Mouse (Mus musculus) lung, postnatal 10 days (tissue): ENCODE measurements around the gene Tmem203.

Source experiments
- DNase-seq: peaks from one replicate; pipeline ENCODE4 v3.0.0; 2021

The Tmem203 gene

DNA sequence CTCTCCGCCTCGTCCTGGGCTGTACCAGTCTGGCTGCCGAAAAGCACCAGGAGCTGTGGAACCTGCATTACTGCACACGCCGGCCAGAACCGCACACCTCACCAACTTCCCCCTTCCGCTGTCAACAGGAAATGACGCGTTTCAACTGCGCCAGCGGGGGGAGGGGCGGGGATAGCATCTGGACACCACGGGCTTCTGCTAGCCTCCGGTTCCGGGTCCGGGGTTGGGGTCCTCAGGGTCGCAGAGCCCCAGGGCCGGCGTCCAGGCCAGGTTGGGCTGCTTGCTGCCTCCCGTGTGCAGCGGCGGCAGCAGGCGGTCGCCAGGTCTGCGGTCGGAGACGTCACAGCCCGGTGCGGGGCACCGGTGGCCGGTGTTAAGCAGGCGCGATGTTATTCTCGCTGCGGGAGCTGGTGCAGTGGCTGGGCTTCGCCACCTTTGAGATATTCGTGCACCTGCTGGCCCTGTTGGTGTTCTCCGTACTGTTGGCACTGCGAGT lies at the start of gene Tmem203:
TSS of gene Tmem203 (plus strand) at position 156 of the 496 bp plus-strand sequence.
- DNase-seq: peak; percentile 91

DNA sequence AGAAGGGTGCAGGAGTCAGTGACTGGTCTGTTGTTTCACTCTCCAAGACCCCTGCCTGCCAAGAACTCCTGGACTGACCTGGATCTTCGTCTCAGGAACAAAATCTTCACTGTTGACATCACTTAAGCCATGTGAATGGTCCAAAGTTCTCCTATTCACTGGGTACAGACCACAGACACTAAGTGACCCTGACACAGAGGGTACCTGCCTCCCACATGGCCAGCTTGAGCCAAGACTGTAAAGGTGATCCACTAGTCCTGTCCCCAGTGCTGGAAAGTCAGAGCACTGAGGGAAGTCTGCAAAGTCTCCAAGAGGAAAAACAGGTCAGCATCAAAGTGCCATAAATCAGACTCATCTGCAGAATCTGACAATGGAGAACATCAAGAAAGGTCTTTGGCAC lies 47.6 kb upstream of the Tmem203 start:
- no peak for DNase-seq

DNA sequence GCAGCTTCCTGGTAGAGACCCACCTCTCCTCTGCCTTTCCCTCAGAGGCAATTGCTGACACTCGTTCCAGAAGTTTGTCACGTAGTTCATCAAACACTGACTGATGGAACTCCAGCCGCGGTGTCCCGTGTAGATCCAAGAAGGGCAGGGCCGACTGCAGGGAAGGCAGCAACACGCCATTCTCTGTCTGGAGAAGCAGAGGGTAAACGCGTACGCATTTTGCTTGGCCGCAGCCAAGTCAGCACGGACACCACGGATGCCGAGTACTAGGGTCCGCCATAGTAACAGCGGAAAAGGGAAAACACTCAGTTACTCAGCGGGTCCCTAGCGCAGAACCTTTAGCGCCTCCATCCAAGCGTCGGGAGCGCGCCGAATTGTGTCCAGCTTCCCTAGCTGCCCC lies 44.6 kb upstream of the Tmem203 start:
- DNase-seq: no peak

DNA sequence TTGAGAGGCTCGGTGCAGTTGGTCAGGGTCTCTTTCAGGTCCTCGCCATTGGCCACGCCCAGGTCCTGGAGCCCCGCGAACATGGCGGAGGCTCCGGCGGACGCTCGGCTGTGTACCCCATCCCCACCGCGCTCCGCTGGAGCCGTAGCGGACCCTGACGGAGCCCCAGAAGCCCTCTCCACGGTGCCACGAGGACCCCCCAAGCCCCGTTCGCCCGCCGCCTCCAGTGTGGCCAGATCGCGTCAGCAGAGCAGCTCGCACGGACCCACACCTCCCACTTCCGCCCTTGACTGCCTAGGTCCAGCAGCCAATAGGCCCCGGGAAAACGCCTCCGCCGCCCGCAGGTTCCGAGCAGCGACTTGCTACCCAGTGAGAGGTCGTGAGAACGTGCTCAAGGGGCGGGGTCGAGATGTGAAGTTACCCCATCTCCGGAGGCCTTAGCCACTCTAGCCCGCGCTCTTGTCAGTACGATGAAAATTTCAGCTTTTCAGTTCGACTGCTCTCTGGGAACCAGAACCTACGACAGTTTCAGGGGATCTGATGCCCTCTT lies 44.0 kb upstream of the Tmem203 start, which contains the start of gene Nelfb:
TSS of gene Nelfb (minus strand) at position 369 of the 550 bp plus-strand sequence.
- DNase-seq: peak; percentile 97

DNA sequence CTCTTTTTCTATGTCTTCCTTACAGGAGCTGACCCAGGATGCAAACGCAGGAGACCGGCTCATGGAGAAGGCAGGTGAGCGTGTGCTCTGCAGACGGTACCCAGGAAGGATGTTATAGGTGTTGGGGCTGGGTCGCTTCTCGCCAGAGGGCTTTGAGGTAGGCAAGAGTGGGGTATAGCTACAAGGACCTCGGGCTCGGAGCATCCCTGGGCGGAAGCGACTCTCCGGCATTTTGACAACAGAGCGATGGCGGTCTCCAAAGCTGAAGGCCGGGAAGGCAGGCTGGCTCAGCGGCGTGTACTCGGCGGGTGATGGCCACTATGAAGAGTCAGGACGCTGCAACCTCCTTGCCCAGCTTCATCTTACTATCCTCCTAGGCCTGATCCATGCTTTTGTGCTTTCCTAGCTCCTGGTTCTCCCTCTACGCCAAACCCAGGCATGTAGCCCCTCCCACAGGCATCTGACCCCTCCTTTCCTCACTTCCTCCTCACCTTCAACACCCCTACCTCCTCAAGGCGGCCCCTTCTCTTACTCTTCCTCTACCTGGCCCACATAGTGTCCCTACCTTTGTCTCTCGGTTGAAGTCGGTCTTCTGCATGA lies 41.9 kb upstream of the Tmem203 start:
- no peak for DNase-seq

DNA sequence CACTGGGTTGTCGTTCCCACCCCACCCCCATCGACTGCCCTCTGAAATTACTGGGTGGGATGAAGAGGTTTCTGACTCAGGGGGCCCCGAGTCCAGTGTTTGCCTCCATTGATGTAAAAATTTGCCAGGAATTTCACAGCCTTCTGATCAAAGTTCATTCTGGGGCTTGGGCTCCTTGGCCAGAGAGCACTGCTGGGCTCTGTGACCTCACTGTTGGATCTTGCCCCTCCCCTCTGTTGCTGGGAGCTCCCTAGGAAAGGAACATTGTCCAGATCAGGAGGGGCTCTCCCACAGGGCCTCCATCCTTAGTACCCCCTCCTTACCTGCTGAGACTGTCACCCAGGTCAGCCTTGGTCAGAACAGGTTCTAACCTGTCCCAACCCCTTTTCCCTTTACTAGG lies 40.8 kb upstream of the Tmem203 start, which contains the start of gene Stpg3:
TSS of gene Stpg3 (minus strand) at position 194 of the 400 bp plus-strand sequence.
- DNase-seq: no peak

DNA sequence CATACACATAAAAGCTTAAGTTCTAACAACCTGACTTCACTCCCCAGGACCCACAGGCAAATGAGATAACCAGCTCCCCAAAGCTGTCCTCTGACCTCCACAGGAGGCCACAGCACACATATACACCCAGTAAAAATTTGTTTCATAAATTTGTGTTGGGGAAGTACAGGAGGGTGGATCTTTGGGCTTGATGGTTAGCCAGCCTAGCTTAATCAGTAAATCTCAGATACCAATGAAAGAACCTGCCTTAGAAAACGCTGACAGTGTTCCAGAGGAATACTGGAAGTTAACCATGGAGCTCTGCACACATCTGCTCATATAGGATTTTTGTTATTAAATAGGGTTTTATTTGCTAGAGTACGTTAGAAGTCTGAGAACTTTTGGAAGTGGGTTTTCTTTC lies 37.6 kb upstream of the Tmem203 start:
- no peak for DNase-seq

DNA sequence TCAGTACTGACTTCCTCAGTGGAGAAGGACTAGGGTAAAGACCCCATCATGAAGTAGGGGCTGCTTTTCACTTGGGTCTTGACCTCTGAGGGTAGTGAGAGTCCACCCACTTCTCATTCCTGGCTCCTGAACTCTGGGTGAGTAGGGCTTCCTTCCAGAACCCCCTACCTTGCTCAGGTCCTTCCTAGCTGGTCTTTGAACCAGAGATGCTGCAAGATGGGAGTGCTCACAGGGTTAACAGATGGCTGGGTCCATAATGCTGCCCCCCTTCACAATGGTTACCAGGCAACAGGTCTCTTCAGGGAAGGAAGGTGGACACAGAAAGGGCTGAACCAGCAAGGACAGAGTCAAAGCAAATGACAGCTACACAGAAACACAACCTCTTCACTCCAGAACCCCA lies 36.8 kb upstream of the Tmem203 start, which contains the start of gene Fam166a:
TSS of gene Fam166a (plus strand) at position 301 of the 400 bp plus-strand sequence.
- DNase-seq: no peak

DNA sequence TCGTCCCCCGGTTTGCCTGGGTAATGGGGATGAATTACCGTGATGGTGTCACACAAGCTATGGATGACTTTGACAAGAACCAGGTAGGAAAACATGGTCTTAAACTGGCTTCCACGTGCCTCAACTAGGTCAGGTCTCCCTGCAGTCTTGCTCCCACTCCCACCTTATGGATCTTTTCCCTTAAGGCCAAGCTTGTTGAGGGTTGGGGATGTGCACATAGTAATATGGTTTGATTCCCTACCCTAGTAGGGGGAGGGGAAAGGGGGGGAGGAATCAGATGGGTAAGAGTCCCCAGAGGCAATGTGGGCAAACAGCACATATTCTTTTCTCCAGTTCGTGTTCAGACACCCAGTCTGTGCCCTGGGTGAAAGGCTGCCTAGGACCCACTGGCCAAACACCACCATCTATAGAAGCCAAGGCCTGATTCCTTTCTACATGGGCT lies 33.9 kb upstream of the Tmem203 start:
- DNase-seq: no peak

DNA sequence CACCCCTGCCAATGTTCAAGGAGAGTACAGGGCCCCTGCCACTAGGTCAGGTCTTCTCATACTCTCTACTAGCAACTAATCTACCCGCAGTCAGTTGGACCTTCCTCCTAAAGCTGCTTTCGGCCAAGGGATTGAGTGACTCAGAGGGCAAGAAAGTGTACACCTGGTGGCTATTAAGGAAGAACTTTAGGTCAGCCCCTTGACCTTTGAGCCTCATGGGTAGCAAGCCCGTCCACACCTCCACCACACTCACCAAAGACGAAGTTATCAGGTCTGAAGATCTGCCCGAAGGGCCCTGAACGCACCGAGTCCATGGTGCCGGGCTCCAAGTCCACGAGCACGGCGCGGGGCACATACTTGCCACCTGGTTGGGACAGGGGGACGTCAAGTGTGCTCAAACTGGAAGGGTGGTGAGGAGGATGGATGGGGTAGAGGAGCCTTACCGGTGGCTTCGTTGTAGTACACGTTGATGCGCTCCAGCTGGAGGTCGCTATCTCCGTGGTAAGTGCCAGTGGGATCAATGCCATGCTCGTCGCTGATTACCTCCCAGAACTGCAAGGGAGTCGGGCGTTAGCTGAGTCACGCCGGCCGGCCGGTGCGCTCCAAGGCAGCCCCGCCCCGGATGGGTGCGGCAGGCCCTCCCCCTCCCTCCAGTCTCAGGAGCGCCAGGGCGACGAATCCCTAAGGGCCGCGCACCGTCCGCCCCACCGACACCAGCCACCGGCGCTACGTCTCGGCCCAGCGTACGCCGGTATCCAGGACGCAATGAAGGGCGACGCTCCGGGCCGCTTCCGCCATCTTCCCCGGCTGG lies 31.4 kb upstream of the Tmem203 start:
- peak; percentile 90 for DNase-seq

DNA sequence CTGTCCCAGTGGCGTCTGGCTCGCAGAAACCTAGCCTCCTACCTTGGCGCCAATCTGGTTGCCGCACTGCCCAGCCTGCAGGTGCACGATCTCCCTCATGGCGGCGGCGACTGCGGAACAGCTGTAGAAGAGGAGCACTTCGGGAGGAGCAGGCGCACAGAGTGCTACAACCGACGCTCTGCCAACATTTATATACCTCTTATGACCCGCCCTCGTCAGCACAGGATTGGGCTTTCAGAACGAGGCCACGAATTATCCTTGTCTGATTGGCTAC lies 30.8 kb upstream of the Tmem203 start, which contains the start of gene Tubb4b:
TSS of gene Tubb4b (minus strand) at position 211 of the 274 bp plus-strand sequence.
- no peak for DNase-seq

DNA sequence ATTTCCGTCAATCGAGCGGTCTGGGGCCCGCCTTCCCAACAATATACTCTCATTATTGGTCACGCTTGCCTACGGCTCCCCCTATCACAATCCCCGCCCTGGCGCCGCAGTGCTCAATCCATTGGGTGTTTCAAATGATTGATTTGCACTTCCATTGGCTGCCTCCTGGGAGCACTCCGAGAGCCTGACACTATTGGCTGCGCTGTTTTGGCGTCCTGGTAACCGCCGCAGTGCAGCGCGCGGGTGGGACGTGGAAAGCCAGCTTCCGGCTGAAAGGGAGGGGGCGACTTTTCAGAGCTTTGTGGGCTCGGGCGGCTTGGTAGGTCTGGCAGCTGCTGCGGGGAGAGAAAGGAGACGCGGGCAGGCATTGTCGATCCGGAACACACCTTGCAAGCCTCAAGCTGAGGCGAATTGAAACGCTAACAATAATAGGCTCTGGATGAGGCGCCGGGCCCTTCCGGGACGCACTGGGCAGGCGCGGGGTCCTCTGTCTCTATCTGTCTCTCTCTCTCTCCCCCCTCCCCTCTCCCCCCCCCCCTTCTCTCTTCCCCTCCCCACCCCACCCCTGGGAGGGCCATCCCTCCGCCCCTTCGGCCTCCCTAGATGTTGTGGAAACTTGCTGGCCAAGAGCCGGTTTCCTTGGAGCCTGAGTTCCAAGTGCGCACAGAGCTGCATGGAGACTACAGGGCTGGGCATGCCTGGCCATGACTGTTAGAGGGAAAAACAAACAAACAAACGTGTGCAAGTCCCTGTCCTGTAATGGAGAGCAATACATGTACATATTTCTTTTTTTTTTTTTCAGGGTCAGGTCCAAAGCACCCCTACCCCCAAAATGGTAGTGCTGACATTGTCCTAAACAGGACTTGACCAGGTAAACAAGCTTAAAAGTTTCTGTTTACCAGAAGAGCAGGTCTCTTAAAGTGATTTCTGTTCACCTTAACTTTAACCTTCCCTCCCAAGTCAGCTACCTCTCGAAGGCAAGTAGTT lies 30.2 kb upstream of the Tmem203 start:
- peak; percentile 99 for DNase-seq

DNA sequence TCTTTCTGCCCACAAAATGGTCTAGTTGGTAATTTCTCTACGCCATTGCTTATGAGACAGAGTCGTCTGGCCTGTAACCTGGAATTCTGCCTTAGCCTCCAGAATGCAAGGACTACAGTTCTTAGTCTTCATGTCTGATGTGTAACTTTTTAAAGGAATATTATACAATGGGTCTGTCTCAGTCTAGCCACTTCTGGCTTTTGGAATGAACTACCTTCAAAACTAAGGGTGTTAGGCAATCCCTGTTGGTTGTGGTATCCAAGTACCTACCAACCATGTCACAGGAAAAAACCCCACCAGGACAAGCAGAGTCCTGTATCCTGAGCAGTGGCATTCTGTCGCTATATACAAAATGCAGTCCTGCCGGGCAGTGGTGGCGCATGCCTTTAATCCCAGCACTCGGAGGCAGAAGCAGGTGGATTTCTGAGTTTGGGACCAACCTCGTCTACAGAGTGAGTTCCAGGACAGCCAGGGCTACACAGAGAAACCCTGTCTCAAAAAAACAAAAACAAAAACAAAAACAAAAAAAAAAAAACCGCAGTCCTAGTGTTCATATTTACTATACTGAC lies 29.3 kb upstream of the Tmem203 start:
- DNase-seq: no peak

DNA sequence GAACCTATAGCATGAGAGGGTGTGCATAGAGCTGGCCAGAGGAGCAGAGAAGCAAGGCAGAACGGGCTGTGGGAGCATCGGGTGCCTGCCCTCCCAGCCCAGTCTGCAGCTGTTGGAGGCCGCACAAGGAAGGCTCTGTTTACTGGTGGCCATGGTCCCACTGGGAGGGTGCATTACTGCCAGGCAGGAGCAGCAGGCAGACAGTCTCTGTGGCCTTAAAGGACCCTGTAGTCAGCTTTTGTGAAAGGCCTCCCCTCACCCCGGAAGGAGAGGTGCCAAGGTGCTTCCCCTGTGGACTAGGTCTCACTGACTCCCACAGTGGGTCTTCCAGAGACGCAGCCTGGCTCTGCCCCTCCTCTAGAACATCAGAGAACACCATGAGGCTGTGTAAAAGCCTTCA lies 28.4 kb upstream of the Tmem203 start:
- DNase-seq: peak; percentile 43

DNA sequence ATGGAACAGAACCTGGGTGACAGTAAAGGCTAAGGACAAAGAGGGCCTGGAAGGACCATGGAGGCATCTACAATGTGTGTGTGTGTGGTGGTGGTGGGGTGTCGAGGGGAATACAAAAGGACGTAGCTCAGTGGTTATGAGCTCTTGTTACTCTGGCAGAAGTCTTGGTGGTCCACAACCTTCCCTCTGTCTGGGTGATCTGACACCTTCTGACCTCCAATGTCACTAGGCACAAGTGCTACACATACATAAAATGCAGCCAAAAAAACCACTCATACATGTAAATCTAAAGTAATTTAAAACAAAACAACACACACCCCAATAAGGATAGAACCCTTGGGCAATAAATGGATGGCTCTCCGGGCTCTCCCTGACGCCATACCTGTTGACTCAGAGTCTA lies 27.8 kb upstream of the Tmem203 start:
- DNase-seq: no peak

DNA sequence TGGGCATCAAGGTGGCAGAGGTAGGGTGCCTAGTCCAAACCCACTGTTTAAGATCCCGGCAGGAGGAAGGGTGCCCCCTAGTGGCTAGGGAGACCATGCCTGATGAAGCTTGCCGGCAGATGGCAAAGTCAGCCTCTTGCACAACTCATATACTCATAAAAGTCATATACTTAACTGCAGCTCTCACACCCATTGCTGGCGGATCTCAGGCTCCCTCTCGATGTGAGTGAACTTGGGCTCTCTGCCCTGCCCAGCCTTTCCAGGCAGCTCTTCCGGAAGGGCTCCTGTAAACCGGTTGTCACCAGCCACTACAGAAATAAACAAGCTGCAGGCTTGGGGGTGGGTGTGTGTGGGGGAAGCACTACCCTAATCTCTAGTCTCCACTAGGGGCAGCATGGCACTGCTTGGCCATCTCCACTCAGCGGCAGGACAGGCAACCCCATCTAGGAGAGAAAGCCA lies 26.8 kb upstream of the Tmem203 start:
- peak; percentile 97 for DNase-seq

DNA sequence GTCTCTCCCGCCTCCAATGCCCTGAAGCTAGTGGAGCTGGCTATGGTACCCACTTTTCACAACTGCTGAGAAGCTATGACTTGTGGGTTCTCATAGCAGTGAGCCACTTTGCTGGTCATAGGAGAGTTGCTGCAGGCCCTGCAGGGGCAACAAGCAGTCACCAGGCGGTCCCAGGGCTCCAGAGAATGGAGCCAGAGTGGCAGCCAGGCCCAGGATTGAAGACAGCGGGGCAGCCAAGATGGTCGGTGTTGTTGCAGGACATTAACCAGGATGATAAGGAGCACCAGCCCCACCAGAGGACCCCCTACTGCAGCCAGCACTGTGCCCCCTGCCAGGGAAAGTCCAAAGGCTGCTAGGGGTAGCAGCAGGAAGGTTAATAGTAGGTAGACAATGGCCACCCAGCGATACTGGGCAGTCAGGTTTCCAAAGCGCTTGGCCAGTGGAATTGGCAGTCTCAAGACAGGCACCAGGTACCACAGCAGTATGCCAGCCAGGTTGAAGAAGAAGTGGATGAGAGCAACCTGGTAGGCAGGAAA lies 26.2 kb upstream of the Tmem203 start:
- no peak for DNase-seq

DNA sequence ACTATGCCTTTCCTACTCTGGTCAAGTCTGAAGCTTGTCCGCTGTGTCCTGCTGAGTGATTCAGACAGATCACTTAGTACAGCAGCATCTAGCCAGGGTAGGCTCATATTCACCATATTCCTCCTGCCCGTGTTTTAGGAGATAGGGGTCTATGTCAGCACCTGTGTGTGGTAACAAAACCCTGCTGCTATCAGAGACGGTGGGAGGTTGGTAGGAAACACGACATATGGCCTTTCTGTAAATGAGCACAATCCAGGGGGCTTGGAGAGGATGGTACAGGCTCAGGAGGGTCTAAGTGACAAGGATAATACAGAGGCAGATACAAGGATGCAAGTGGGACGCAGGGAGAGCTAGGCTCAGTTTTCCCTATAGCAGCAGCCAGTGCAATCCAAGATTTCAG lies 25.7 kb upstream of the Tmem203 start:
- no peak for DNase-seq

DNA sequence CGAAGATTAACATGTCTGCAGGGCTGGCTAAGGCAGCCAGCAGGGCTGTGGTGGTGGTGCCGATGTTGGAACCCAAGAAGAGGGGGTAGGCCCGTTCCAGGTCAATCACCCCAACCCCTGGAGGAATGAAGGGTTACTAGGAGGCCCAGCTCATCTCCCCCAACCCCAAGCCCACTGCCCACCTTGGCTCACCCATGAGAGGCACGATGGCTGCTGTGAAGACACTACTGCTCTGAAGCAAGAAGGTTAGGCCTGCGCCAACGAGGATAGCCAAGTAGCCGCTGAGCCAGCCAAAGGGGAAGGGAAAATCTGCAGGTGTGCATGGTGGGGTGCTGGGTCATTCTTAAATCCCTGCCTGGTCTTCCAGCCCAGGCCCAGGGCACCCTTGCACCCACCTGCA lies 24.7 kb upstream of the Tmem203 start:
- no peak for DNase-seq

DNA sequence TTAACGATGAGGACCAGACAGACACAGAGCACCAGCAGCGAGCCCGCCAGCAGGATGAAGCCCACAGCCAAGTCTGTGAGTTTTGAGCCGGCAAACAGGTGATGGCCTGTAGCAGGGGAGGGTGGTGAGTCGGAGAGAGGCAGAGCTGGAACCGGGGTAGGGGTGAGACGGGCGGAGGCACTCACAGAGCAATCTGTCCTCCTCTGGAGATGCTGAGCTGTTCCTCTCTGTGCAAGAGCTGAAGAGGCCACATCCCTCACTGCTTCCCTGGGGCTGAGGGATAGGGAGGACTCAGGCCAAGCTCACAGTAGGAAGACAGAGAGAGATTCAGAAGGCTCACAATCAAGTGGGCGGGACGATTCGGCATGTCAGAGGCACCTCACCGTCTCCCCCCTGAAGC lies 24.2 kb upstream of the Tmem203 start:
- no peak for DNase-seq

DNA sequence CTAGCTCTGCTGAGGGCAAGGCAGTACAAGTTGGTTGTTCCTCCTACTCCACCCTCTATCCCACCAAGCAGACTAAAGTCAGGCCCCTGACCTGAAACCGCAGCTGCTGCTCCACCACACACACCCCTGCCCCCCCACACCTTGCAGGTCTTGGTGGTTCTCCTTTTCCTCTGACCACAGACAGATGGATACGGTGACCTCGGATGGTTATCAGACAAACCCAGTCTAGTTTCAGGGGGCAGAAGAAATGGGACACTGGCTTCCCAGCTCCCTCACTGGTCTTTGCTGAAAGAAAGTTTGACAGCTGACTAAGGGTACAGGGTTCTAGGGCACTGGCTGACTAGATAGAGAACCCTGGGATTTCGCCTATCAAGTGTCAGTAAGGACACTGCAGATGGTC lies 21.8 kb upstream of the Tmem203 start:
- no peak for DNase-seq

DNA sequence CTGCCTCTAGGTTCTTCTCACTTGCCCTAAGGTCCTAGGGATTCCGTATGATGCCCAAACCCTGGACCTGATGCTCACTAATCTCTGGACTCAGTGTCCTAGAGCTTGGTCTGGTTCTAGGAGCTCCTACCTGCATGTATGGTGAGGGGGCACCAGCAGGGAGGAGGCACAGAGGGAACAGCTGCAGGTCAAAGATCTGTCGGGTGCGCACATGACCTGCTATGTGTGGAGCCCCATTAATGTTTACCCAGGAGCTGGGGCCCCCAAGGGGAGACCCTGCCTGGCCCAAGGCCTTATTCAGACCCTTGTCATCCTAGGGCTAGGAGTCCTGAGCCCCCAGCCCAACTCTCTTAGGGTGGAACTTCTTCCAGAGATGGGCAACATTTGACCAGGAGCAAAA lies 21.2 kb upstream of the Tmem203 start, which contains the start of gene Slc34a3:
TSS of gene Slc34a3 (minus strand) at position 315 of the 400 bp plus-strand sequence.
- no peak for DNase-seq
